Mouse (Mus musculus) cerebellum, adult 11-12 months (tissue): ENCODE measurements around the gene Selenbp2.
"Not testable (repeated sequence)": the region's sequence is repeated elsewhere in the genome, so short reads cannot be mapped to it uniquely, and the experiment has no call there.

Experiments used
- DNase-seq: peaks from one replicate; pipeline ENCODE4 v3.0.0; 2022

Gene Selenbp2

DNA sequence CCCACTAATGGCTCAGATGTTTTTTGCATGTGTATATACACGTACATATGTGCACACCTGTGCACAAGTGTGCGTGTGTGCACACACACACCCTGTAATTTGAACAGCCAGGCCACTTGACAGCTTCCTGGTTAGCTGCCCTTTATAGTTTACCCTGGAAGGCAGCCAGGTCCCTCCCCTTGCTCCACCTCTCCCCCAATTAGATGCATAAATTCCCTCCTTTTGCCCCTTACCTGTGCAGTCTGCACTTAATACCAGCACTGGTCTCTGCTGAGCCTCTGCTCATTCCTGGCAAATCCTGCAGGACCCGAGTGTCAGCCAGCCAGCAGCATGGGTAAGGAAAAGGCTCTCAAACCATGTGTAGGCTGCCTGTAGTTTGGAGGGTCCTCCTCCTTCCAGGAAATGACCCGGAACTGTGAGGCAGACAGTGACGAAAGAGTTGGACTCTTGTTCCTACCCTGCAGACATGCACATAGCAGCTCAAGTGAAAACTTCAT, at the start of gene Selenbp2:
Selenbp2 (plus strand) TSS at position 228 of the 497 bp plus-strand sequence.
- DNase-seq, result no peak

- DNase-seq, result no peak
Measured at GRCm38 (mm10) chr3:94648755-94649590, 44.4 kb upstream of the Selenbp2 start.

DNA sequence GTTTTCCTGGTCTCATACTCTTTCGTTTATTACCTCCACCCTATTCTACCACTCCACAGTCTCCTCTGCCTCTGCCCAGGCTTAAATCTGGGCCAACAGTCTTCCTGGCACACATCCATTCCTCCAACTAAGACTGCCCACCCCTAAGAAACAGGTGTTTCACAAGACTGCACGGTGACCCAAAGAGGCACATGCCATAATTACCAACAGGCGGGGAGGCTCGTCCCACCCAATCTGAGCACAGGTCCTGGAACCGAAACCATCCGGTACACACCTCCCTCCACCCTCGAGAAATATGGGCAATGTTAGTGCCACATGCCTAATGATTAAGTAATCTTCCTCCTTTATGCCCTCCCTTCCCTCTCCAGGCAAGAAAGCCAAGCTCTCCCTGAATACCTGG, 42.9 kb upstream of the Selenbp2 start:
- no peak for DNase-seq

DNA sequence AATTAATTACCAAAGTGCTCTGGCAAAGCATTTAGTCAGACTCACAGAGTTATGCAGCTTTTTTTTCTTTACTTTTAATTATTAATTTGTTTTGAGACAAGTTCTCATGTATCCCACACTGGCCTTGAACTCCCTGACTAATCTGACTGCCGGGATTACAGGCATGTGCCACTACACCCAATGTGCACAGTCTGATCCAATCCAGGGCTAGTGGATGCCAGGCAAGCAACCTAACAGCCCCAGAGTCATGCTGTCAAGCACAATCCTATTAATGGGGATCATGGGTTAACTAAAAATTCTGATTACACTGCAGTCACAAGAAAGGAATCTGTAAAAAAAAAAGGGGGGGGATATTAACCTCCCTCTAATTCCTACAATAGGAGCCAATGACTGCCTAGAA, 39.4 kb upstream of the Selenbp2 start:
- not testable (repeated sequence) for DNase-seq

DNA sequence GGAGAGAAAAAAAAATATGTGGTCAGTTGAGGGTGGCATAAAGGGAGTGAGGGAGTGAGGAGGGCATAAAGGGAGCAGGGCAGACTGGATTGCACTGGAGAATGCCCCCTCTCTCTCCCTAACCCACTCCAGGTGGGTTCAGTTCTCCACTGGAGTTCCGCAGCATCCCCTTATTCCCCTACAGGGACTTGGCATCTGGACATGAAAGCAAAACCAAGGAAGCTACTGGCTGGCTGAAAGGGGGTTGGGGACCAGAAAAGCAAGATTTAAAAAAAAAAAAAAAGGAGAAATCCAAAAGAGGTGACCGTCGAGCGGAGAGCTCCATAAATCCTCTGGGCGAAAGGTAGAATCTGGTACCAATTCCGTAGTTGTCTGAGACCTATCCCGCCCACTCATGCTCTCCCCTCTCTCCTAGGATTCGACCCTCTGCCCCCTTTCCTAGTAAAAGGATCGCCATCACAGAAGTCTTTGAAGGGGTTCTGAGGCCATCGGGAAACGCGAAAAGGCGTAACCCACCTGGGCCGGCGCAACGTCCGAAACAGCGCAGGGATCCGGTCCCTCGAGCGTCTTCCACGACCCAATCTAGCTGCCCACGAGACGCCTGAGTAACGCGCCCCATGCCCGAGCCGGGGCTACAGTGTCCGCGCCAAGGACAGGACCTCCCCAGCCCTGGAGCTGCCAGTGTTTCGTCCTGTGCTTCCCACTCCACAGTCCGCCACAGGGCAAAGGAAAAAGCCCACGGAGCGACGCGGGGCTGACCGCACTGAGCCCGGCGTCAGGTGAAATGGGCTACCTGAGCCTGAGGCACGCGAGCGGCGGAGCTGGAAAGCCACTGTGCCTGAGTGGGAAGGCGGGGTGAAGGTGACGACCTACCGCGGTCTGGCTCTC, 35.3 kb upstream of the Selenbp2 start:
- DNase-seq, result not testable (repeated sequence)

GRCm38 (mm10) chr3:94658740-94659095, 34.6 kb upstream of the Selenbp2 start, which contains the start of gene Tuft1:
Tuft1 (minus strand) TSS chr3:94658872.
- peak; percentile 64 for DNase-seq

DNA sequence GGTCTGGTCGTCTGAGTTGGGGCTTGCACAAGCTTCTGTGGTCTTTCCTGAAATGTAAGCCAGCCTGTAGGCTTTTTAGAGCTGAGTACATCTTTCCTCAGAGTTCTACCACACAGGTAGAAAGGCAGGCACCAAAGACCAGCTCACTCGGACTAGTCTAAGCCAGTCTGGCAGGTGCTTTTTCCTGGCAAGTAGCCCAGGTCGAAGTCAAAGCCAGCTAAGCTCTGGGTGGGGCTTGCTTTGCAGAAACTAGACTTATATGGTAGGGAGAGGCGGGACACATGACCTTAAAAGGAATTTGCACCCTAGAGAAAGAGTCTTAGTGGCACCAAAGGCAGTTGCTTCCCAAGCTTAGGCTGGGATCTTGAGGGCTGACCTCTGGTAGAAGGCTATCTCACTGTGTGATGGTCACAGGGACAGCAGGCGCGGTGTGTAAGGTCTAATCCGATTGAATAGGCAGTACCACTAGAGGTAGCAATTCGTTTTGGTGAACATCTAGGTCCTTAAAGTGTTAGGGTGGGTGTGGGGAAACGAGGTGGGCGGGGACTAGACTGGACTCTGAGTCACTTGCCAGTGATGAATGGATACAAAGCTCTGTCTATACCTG, 34.1 kb upstream of the Selenbp2 start:
- DNase-seq, result not testable (repeated sequence)

DNA sequence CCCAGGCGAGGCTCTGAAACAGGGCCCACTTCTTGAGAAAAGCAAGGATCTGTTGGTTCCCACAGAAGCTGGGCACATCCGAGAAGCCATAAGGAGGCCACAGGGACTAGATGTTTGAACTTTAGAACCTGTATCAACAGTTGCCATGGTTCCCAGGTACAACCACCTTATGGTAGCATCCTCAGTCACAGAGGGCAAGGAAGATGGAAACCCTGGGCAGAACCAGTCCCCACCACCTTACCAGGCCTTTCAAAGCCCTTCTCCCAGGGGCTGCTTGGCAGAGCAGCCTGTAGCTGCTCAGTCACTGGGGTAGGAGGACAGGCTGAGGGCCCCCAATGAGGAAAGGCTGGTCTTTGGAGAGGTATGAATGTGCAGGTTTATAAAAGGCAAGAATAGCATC, 32.5 kb upstream of the Selenbp2 start:
- DNase-seq, result not testable (repeated sequence)

- not testable (repeated sequence) for DNase-seq
Measured at GRCm38 (mm10) chr3:94665060-94665802, 28.1 kb upstream of the Selenbp2 start.

DNA sequence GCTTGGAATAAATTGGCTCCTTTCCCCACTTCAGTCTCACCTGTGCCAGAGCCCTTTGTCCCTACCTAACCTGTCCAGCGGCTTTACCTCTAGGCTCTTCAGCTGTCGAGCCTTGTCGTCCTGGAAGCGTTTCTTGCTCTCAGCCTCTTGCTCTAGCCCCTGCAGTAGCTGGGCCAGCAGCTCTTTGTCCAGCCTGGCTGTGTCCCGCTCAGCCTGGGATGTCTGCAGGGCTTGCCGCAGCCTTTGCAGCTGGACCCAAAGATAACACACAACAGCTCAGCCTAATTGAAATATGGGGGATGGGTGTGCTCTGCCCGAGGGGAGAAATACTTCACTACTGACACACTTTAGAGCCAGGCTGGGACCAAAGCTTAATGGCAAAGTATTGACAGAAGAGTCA, 27.5 kb upstream of the Selenbp2 start:
- not testable (repeated sequence) for DNase-seq

- not testable (repeated sequence) for DNase-seq
Measured at GRCm38 (mm10) chr3:94675101-94675500, 18.3 kb upstream of the Selenbp2 start.

DNA sequence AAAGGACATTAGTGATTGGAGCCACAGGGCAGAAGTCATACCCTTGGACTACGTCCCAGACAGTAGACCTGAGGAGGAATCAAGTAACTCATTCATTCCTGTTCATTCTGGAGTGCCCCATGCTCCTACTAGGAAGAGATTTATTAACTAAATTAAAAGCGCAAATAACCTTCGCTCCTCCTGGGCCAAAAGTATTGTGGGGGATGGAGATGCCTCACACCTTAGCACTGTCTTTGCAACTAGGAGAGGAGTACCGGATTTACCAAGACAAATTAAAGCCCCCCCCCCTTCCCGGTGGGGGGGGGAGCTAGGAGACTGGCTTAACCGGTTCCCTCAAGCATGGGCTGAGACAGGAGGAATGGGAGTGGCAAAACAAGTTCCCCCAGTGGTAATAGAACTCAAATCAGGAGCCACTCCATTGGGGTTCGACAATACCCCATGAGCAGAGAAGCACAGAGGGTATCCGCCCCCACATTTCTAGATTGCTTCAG, 14.0 kb upstream of the Selenbp2 start:
- DNase-seq, result no peak

- not testable (repeated sequence) for DNase-seq
Measured at GRCm38 (mm10) chr3:94680032-94680431, 13.3 kb upstream of the Selenbp2 start.

DNA sequence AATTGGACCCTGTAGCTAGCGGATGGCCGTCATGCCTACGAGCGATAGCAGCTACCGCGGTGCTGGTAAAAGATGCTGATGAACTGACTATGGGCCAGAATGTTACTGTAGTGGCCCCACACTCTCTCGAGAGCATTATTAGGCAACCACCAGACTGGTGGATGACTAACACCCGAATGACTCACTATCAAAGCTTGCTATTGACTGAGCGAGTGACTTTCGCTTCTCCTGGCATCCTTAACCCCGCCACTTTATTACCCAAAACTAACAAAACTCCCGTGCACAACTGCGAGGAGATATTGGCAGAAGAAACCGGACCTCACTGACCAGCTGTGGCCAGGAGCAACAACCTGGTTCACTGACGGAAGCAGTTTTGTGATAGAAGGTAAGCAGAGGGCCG, 12.6 kb upstream of the Selenbp2 start:
- no peak for DNase-seq

- no peak for DNase-seq
Measured at GRCm38 (mm10) chr3:94683646-94684045, 9.7 kb upstream of the Selenbp2 start.

GRCm38 (mm10) chr3:94685989-94686772, 7.2 kb upstream of the Selenbp2 start:
- DNase-seq, result not testable (repeated sequence)

DNA sequence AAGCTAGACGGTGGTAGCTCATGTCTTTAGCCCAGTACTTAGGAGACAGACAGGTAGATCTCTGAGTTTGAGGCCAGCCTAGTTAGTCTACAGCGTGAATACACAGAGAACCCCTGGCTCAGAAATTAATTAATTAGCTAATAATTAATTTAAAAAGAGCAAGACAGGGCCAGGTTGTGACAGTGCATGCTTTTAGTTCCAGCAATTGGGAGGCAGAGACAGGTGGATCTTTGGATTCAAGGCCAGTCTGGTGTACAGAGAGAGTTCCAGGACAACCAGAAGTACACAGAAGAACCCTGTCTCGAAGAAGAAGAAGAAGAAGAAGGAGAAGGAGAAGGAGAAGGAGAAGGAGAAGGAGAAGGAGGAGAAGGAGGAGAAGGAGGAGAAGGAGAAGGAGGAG, 4.7 kb upstream of the Selenbp2 start:
- not testable (repeated sequence) for DNase-seq

GRCm38 (mm10) chr3:94689195-94689594, 4.2 kb upstream of the Selenbp2 start:
- not testable (repeated sequence) for DNase-seq

DNA sequence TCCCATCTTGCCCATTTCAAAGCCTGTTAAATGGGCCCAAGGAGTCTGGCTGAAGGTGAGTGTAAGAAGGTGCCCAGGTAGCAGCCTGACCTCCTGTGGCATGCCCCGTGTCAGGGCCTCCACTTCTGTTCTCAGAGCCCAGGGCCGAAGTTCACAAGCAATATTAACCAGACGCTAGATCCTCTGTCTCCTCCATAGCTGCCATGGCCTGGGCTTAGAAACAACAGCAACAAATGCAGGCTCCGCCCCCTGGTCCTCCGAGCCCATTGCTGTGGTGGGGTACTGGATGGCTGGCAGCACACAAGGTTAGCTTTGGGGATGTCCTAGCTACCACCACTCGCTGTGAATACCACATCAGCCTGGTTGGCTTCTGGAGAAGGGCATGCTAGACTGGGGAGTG, 3.2 kb upstream of the Selenbp2 start:
- DNase-seq, result not testable (repeated sequence)

- DNase-seq, result no peak
Measured at GRCm38 (mm10) chr3:94690616-94691247, 2.6 kb upstream of the Selenbp2 start.

- not testable (repeated sequence) for DNase-seq
Measured at GRCm38 (mm10) chr3:94691694-94692093, 1.7 kb upstream of the Selenbp2 start.
